Mouse (Mus musculus) C2C12 (cell line): ENCODE measurements at regions not wholly inside any gene's neighbourhood (a gene's known extent, or its start where the extent isn't known, plus 50 kb on each side); places are given as distances from the start of the nearest gene placed in this dataset.

Source experiments
- CEBPB ChIP-seq: IDR thresholded peaks from one replicate; pipeline ENCODE4 v1.6.1; 2011; ENCODE audit warnings: low read depth, mild to moderate bottlenecking, control low read depth, moderate library complexity
- CTCF ChIP-seq: IDR thresholded peaks from one replicate; pipeline ENCODE4 v1.5.1; 2011; ENCODE audit not compliant: control insufficient read depth, insufficient read depth, insufficient read length
- MAX ChIP-seq: IDR thresholded peaks from one replicate; pipeline ENCODE4 v1.6.1; 2011; ENCODE audit warnings: mild to moderate bottlenecking, control low read depth
- MYOD1 ChIP-seq: IDR thresholded peaks from one replicate; pipeline ENCODE4 v1.6.1; 2011; ENCODE audit warnings: low read depth; ENCODE audit not compliant: control insufficient read depth, insufficient read length
- MYOG ChIP-seq: IDR thresholded peaks from one replicate; pipeline ENCODE4 v1.6.1; 2011; ENCODE audit not compliant: control insufficient read depth, insufficient read length; ENCODE audit errors: extremely low read depth
- USF1 ChIP-seq: IDR thresholded peaks from one replicate; pipeline ENCODE4 v1.6.1; 2011; ENCODE audit warnings: low read depth, mild to moderate bottlenecking, control low read depth, moderate library complexity

- TF ChIP-seq CTCF (no peak), CEBPB (no peak), MAX (no peak), MYOD1 (no peak), MYOG (no peak), USF1 (no peak)
Measured at GRCm38 (mm10) chr8:116348971-116349370, 155.8 kb upstream of the Dynlrb2 start.
